Mouse (Mus musculus): ENCODE results near the gene Olfr571. TPM values are rescaled to one million over a fixed set of nuclear protein-coding genes. Genes with fewer than 3 reads are reported as not detected.

Gene Olfr571
- not detected for total RNA-seq (2021)

DNA sequence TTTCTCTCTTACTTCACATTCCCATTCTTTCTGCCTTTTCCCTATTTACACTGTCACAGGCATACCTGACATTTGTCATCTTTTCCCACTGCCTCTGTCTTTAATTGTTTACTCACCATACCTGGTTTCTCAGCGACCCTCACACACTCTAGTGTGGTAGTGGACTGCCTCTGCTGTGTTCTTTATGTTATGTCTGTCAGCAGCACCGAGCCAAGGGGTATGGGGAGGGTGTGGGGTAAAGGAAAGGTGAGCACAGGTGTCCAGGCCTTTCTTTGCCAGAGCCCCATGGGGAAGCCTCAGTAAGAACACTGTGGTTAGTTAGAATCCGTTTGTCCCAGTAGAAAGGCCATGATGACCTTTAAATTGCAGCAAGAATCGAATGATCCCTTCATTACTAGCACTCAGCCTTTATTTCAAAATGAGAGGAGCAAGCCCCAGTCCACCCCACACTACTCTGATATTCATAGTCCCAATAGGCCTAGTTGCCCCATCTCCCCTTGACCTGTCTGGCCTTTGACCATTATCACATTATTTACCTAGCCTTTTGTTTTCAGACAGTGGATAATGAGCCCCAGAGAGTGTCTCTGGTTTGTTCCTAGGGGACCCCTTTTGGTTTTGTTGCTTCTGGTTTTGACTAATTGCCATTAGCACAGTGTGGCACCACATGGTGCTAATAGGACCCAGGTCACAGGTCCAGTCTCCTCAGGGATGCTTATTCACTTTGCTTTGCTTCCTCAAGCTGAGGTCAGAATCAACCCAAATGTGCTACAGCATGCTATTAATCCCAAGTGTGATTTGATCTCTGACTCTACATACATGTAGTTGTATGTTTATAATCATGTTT, at the start of gene Olfr571:
Gene Olfr571 (minus strand): TSS at position 505 of the 844 bp plus-strand sequence.
- intact Hi-C loops (cut with DNase I), result loop anchor here (10.0 kb wide), 1 partner anchor 222 kb away; the partner anchor contains the start of gene Olfr557
- no peak for DNase-seq

DNA sequence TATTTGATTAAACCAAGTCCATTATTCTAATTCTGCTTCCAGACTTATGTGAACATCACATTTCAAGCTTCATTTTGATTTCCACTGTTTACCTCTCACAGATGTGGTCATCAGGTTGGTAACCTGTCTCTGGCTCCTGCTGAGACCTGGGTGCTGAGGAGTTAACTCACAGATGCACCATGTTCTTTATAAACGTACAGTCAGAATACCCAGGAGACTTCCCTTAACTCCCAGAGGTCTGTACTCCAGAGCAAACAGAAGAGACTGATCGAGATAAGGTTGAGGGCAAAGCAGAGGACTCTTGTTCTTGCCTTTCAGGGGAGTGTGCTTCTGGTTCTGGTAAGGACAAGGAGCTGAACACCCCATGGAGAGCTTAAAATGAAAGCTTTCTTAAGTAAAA, 45.0 kb upstream of the Olfr571 start, which contains the start of gene Olfr576:
Gene Olfr576 (plus strand): TSS at position 301 of the 400 bp plus-strand sequence.
- DNase-seq, result no peak
- intact Hi-C loops (cut with DNase I), result no loop called here

DNA sequence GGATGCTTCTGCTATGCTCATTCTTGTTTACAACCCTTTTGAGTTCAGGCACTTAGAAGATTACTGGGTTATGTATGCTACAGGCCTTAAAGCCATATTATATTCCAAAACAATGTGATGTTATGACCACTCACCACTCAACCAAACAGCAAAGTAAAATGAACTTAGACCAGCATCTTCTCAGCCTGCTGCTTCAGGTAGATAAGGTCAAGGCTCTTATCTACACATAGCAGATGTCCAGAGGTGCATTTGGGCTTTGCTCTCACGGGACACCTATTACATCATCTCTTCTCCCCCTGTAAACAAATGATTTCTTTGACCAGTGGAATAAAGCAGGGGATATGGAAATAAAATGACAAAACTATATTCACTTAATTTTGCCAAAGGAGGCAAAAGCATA, 41.3 kb upstream of the Olfr571 start, which contains the start of gene Olfr575:
Gene Olfr575 (minus strand): TSS at position 183 of the 400 bp plus-strand sequence.
- intact Hi-C loops (cut with DNase I), result no loop called here
- DNase-seq, result no peak

DNA sequence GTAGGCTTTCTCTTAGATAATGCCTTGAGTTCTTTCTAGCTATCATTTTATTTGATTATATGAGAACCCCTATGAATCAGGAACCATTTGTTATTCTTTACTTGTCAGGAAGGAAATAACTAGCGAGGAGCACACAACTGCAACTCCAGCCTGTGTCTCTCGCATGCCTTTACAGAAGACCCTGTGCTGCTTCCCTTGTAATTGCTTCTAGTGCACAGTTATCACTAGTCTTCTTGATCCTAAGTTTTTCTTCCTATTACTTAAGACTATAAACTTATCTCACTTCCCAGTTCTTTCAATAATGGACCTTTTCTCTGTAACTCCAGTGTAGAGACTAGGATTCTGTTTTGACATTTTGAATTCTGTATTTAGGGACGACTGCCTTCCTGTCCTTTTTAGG, 40.8 kb upstream of the Olfr571 start:
- no peak for DNase-seq
- intact Hi-C loops (cut with DNase I), result no loop called here

DNA sequence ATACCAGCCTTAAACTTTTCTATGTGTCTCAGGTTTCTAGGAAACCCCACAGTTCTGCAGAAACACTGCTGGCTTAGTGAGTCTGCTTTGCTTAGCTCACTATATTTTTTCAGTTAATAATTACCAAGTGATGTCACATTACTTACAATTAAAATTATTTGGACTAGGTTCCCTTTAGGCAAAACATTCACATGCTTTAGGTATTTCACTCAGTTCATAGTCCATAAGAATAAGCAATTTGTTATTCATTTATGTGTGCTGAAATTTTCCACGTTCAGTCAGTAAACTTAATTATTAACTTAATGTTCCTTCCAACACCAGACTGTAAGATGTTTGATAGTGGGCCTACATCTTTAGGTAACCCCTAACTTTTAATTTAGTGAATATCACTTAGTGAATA, 33.4 kb upstream of the Olfr571 start:
- intact Hi-C loops (cut with DNase I), result no loop called here
- DNase-seq, result no peak

DNA sequence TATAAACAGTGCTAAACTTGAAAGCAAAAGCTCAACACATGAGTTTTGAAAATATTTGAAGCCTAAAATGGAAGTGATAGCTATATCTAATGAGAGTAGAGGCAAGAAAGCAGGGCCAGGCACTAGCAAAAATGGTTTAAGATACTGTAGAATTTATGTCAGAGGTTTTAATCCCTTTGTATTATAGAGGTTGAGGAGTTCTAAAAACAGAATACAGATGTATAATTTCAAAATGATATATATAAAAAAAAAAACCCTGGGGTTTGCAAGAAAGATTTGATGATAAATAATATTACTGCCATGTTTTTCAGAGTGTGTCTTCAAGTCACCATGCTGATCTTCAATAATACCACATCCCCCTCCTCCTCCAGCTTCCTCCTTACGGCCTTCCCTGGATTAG, 30.8 kb upstream of the Olfr571 start, which contains the start of gene Olfr574:
Gene Olfr574 (plus strand): TSS at position 301 of the 400 bp plus-strand sequence.
- DNase-seq, result no peak
- intact Hi-C loops (cut with DNase I), result no loop called here

DNA sequence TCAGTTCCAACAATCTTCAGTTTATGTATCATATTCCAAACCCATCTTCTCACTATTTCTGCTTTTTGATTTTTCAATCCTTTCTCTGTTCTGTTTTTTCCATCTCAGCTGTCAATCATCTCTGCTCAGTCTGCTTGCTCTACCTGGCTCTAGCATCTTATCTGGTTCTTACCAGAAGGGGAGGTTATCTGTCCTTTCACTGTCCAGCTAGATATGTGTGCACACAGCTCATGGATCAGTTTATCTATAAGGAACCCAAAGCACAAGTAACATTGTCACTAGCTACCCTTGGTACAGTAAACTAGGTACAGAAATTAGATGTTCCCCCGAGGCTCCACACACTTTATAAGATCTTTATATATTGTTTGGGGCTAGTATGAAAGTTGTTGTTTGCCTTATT, 26.1 kb upstream of the Olfr571 start:
- DNase-seq, result no peak
- intact Hi-C loops (cut with DNase I), result no loop called here

DNA sequence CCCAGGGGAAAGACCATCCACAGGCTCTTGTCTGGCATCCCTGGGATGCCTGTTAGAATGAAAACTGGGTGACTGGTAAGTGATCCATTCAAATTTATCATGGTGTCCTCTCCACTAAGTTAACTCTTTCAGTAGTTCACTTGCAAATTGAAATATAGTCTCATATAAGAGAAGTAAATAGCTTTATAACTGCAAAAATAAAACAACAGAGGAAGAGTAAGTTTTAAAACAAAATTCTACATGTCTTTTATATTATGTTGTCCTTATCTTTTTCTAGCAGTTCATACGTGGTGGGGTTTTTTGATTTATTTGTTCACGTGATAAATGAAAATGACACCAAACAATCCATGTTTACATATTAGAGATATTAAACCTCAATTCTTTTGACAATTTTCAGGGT, 25.1 kb upstream of the Olfr571 start, which contains the start of gene Olfr573-ps1:
Gene Olfr573-ps1 (minus strand): TSS at position 101 of the 400 bp plus-strand sequence.
- no peak for DNase-seq
- intact Hi-C loops (cut with DNase I), result no loop called here

DNA sequence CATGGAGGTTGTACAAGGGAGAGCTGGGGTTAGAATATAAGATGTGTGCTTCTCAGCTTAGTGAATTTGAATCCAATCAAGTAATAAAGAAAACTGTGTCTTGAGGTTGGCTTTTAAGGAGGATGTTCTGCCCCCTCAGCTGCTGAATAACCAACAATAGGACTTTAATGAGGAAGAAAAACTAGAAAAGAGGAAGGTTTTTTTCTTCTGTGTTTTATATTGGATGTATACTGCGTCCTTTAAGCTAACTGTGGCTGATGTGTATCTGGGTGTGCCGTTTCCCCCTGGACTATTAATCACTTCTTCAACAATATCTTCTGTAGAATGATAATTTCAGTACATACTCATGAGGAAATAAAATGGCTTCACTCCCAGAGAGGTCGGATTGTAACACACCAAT, 9.8 kb upstream of the Olfr571 start:
- intact Hi-C loops (cut with DNase I), result no loop called here

DNA sequence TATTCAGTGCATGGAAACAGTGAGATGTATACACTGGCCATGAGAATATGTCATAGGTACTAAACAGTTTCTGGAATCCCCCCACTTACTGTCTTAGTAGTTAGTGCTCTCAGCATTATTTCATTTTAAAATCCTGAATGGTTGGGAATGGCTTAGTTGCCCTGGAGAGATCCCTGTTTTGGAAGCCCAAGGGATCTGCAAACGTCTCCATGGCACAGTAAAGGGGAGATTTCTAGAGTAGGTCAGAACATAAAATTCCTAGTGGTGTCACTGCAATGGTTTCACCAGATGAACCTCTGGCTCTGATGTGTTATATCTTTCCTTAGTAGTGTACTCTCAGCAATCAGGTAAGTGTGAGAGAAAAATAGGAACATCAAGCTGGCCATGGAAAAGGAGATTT, 6.8 kb upstream of the Olfr571 start, which contains the start of gene Olfr572:
Gene Olfr572 (plus strand): TSS at position 301 of the 400 bp plus-strand sequence.
- intact Hi-C loops (cut with DNase I), result no loop called here
- no peak for DNase-seq

More for the DNA sequence above, 9.8 kb upstream of the Olfr571 start:
- no peak for DNase-seq

DNA sequence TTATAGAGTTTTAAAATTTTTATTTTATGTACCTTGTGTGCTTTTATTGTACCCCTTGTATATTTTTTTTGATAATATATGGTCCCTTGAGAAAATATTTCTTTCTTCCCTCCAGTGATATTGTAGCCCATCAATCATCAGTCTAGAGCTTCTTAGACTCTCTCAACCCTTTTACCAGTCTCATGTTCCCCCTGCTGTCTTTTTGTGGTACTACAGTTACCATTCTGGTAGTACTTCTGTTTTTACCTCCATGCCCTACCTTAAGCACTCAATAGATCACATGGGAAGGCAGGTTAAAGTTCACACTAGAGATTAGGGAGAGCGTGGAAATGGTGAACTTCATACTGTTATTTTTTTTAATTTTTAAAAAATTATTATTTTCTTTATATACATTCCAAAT, 2.3 kb upstream of the Olfr571 start:
- DNase-seq, result peak; percentile 32 to 62
- intact Hi-C loops (cut with DNase I), result loop anchor here (2.0 to 10.0 kb wide), 3 partner anchors 225 to 407 kb away; partner anchors contain the start of genes Olfr556 and Olfr557

DNA sequence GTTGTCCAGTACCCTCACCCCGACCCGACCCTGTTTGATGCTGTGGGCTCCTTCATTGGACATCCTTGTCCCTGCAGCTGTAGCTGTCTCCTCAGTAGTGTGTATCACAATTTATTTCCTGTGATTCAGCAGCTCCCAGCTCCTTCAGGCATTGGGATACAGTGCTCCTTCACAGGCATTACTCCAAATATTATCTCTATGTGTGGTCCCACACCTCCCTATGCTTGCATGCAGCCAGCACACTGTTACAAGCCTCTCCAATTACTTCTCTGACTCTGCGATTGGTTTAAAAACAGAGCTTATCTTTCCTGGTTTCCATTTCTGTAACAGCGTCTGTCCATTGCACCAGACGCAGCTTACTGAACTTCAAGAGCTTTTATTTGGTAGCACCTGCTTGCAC, 931 bp downstream of the Olfr571 start:
- no peak for DNase-seq
- intact Hi-C loops (cut with DNase I), result loop anchor here (10.0 kb wide), 1 partner anchor 222 kb away; the partner anchor contains the start of gene Olfr557

DNA sequence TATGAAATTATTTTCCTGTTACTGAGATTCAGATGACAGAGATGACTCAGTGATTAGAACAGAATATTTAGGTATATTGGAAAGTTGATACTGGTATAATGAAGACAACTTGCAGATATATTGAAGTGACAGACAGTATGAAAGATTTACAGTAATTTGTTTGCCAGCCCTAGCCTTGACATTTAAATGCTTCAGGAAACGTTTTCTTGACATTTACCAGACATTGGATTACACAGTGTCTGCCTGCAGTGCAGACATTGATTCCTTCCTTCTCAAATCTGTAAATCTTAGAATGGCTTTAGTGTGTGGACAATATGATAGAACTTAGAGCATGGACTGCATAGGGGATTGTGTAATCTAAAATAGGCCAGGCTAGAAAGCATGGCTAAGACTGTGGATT, 2.1 kb downstream of the Olfr571 start:
- intact Hi-C loops (cut with DNase I), result loop anchor here (10.0 kb wide), 1 partner anchor 220 kb away; the partner anchor contains the start of gene Olfr557
- DNase-seq, result no peak

DNA sequence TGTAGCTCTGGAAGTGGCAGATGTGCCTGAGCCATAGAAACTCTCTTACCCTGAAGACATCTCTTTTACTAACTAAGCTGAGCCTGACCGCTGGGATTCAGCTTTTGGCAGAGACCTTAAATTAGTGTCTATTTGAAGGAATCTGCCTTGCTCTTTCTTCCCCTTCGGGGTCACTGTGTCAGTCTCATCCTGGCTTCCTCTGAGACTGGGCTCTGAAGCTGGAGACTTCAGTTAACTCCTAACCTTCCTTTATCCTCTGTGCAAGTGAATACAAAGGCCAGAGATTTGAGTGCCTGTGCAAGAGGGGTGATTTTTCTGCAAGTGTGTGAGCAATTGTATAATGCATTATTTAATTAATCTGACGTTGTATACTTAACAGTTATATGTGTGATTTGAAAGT, 26.6 kb downstream of the Olfr571 start, which contains the start of gene Olfr569:
Gene Olfr569 (minus strand): TSS at position 101 of the 400 bp plus-strand sequence.
- no peak for DNase-seq
- intact Hi-C loops (cut with DNase I), result no loop called here

DNA sequence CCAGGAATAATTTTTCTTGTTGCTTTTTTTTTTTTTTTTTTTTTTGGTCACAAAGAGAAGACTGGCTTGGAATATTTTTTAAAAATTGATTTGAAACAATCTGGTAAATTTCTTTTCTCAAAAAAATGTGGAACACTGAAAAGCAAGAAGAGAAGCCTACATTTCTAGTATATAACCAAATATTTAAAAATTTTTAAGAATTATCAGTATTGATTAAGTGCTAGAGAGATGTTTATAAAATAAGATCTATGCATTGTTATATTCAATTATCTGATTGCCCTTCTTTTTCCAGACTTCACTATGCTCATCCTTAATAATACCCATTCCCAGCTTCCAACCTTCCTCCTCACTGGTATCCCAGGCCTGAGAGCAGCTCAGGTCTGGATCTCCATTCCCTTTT, 40.5 kb downstream of the Olfr571 start, which contains the start of gene Olfr568:
Gene Olfr568 (plus strand): TSS at position 301 of the 400 bp plus-strand sequence.
- intact Hi-C loops (cut with DNase I), result no loop called here

DNA sequence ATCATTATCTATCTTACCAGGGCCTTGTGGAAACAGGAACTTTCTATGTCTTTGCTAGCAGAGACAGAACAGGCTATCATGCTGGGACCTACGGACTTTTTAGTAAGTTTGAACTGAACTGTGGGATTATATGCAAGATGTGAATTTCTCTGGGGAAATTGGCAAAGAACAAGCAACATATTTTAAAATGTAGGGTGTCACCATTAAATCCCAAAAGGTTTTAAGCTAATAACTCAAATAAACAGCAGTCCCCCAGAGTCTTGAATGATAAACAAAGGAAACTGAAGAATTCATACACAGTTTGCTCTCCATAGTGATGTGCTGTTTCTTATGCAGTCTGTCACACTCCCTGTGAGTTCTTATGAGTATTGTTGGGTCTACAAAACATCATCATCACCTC, 58.7 kb downstream of the Olfr571 start, which contains the start of gene Olfr566:
Gene Olfr566 (minus strand): TSS at position 101 of the 400 bp plus-strand sequence.
- intact Hi-C loops (cut with DNase I), result no loop called here
- DNase-seq, result no peak

More for the DNA sequence above, 40.5 kb downstream of the Olfr571 start, which contains the start of gene Olfr568:
- DNase-seq, result no peak

DNA sequence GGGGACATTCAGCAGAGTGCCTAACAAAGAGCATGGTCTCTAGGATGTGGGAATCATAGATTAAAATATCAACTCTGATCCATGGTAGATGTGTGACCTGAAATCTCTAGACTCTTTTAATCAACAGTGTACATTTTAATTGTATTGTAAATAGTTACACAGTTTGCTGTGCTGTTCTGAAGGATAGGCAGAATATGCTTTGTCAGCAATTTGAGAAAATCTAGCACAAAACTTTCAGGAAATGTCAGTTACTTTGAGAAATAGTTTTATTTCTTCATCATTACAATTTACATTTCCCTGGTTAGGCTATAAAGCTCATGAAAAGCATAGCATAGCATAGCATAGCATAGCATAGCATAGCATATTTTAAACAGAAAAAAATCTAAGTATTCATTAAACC, 61.5 kb downstream of the Olfr571 start:
- DNase-seq, result no peak
- intact Hi-C loops (cut with DNase I), result no loop called here

Data from heart, postnatal 10 days (tissue).